Mouse (Mus musculus) adrenal gland, postnatal 25 days (tissue): ENCODE measurements around the gene Gm42417. TPM values are rescaled to one million over a fixed set of nuclear protein-coding genes. Genes with fewer than 3 reads are reported as not detected.

Source experiments
- DNase-seq: peaks from one replicate; pipeline ENCODE4 v3.0.0; 2021; ENCODE audit warnings: mixed read lengths
- long read RNA-seq: library from polyadenylated mRNA; stranded (forward); transcript quantifications from one replicate; pipeline ENCODE4 v2.0.0, GENCODE M21; 2021
- total RNA-seq: library from RNA; stranded (reverse); gene quantifications from 2 replicates; pipeline ENCODE4 v1.2.3, GENCODE M21; 2021

Gene Gm42417
- not detected in 2 replicates for total RNA-seq
- long read RNA-seq, partial matches to known transcripts: 0 of 1 reads
- long read RNA-seq, other reads (novel, unspliced or antisense): 1 of 1 reads

DNA sequence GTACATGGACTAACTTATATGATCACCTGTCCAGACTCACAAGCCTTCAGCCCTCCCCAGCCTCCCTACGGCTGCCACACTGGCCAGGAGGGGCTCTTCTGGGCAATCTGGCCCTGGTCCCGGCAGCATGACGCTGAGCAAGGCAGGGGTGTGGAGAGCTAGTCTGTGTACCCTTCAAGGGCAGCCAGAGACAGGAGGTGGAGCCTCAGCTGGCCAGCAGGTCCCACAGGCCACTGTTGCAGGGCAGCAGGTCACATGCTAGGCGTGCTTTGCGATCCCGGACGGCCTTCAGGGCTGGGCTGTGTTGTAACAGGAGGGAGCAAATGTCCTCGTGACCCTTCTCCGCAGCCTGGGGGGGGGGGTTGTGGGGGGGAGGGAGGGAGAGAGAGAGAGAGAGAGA is at the start of gene Gm42417:
TSS of gene Gm42417 (minus strand) at position 244 of the 400 bp plus-strand sequence.
- peak; percentile 88 for DNase-seq

DNA sequence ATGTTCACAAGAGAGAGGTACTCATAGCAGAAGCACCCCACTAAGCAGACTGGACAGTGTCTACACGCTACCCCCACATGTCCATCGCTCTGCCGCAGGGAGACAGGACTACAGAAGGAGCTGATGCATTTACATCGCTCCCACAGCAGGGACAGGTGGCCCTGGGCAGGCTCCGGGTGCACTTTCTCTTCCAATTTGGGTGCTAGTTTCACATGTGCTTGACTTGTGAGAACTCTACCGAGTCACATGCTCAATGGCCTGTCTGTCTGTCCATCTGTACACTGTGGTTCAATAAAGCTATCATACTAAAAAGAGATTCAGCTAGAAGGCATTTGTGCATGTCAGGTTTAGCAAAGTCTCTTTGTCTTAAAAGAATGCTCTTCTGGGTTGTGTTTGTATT is 48.6 kb upstream of the Gm42417 start:
- no peak for DNase-seq

DNA sequence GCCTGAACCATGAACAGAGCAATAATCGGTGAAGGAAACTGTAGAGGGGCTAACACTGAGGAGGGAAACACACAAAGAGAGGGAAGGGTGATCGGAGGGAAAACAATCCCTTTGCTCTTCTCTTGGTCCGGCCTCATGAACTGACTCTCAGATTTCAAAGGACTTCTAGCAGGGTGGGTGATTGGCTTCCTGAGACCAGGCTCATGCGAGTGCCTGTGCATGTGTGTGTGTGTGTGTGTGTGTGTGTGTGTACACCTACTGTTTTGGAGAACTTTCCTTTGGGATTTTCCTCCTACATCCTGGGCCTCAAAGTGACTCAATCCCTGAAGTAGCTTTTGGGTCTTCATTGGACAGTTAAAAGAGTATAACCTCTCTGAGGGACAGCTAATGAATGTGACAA is 47.1 kb upstream of the Gm42417 start:
- no peak for DNase-seq

DNA sequence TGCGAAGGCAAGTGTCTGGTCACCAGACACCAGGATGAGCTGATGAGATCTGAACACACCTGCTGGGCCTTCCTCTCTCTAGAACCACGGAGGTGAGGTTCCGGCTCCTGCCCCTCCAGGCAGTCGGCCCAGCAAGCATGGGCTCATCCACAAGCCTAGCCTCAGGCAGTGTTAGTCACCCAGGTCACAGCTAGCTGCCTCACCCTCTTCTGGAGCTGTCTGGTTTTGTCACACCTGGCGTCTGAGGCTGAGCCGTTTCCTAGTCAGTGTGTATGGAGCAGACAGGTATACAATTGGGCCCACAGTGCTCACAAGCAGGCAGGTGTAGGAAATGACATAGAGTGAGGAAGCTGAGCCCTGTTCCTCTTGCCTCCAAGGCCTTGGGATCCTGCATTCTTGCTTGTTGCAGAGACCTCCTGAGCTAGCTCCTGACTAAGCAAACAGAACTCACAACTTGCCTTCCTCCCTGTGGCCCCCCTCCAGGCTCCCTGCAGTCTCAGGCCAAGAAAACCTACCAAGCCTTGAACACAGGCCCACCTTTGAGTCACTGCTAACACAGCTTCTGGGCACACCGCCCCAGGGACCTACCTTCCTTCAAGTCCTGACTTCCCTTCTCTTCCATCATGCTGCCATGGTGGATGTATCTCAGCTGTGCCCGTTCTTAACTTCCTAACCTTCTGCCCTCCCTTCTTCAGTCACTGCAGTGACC is 44.3 kb upstream of the Gm42417 start:
- no peak for DNase-seq

DNA sequence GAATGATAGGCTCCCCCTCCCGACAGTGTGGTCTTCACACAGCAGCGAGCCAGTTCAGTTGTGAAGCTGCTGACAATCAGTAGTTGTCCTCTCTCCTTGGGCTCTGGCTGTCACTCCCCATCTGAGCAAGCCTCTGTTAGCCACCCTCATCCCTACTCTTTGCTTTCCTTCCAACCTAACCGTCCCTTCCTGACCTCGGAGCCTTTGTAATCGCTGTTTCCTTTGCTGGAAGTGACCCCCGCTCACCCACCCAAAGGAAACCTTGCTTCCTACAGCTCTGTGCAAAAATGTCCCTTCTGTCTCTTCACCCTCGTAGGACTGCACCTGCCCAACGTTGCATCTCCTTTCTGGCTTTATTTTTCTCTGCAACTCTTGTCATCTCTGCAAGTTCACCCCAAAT is 43.0 kb upstream of the Gm42417 start:
- no peak for DNase-seq

DNA sequence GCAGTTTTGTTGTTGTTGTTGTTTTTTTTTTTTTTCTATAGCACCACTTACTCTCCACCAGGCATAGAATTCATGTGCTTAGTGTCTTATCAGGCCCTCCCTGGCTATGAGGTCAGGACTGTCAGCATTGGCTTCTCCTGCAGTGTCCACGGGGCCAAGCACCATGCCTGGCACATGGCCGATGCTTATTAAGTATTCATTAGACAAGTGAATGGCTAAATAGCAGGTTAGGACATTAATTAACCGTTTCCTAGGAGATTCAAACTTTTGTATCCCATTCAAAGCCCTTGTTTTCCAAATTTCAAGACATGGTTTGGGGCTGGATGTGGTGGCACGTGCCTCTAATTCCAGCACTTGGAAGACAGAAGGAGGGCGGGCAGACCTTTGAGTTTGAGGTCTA is 42.0 kb upstream of the Gm42417 start:
- DNase-seq: no peak

DNA sequence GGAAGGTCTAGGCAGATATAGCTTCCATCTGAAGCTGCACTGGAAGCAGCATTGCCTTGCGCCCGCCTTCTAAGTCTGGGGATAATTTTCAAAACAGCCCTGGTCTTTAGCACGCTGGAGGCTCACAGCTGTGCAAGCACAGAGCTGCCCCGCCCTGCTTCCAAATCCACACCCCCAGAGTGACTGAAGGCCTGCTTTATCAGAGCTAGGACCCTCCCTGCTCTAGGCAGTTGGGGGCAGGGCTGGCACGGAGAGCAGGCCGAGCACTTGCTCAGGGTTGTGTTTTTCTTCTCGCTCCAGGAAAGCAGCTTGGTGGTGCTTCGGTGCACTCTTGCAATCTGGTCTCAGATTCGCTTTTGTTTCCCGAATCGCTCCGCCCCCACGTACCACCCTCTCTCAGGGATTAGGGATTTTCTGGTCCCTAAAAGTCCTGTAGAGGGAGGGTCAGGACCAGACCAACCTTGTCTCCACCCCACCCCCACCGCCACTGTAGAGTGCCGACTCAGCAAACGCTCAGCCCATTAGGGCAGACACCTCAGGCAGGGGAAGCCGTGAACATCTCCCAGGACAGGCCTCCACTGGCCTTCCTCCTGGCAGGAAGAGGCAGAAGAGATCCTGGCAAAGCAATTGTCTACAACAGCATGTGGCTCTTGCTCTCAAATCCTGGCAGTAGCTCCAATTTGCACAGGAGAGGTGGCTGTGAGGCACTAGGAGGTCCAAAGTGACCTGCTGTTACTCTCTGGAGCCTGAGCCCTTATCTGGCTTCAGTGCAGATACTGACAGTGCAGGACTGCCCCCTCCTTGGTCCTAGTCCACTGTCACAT is 41.4 kb upstream of the Gm42417 start:
- DNase-seq: peak; percentile 56

DNA sequence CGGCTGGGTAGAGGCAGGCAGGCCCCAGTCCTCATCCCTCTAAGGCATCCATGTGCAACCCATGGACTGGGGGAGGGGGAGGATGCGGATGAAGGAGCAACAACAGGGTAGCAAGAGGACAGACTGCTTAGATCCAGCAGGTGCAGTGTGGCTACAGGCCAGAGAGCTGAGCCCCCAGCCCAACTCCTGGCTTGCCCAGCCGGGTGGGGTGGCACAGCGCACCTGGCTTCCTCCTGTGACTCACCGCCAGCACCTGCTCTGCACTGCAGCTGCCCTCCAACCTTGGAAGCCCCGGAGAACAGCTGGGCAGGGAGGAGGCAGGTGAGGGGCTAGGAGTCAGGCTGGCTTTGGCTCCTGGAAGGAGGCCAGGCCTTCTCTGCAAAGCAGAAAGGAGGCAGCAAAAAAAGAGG is 40.8 kb upstream of the Gm42417 start:
- DNase-seq: no peak

DNA sequence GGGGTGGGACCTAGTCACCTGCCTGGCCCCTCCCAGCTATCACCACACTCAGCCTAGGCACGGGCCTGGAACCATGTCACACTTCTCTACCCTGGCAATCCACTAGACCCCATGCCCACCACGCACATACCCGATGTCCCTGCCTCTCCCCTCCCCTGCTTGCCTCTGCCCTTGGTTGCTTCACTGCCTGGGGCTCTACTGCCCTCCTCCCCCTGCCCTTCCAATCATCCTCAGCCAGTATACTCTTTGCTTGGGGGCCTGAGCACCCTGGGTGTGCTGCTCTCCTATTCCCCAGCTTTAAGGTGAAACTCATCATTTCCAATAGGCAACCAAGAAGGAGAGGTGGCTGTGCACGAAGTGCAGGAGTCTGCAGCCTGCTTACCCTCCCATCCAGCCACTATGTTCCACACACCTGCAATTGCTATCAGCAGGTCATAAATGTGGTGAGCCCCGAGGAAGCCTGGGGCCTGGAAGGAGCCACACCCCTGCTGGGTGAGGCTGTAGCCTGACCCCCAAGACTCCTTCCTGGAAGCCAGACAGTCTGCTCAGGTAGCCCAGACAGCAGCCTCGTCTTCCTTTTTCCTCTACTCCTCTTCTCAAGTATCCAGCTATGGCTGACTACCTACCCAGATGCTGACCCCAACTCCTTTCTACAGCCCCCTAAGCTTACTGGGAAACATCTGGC is 37.9 kb upstream of the Gm42417 start:
- no peak for DNase-seq

DNA sequence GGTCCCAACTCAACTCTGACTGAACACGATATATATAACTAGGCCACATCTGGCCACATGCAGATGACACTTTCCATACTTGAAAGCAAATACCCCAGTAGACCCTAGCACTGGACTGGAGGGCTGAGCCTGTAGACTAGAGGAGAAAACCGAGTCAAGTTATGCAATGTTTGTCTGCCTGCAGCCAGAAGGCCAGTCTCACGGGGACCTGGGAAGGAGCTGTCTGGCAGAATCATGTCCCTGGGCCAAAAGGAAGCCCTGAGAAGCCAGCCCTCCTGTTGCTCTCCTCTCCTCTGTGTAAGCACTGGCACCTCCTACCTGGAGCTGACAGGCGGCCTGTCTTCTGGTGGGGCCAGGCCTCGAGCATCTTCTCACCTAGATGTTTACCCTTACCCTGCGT is 36.1 kb upstream of the Gm42417 start:
- no peak for DNase-seq

DNA sequence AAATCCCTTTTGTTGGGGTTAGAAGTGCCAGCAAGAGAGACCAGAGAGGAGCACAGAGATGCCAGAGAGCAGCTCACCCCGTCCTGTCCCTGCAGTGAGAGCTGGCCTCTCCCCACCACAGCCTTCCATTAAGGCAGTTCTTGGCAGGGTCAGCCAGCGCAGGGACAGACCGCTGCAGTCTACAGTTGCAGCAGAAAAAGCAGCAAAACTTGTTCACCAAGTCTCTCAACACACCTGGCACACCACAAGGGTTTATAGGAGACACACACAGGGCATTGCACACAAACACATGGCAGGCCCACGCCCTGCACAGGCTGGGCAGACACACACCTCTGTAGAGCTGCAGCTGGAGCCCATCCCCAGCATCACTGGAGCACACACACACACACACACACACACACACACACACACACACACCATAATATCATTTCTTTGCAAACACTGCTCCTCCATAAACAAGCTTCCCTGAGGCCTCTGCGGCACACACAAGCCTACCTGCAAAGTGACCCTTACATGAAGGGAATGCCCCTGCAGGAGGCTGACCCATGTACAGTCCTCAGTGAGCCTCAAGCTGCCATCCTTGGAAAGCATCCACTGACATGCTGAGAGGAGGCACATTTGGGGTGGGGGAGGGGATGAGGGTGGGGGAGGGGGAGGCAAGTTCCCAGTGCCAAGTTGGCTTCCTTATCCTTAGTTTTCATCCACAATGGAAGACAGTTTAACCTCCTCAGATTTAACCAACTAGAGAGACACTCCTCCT is 35.1 kb upstream of the Gm42417 start:
- DNase-seq: no peak

DNA sequence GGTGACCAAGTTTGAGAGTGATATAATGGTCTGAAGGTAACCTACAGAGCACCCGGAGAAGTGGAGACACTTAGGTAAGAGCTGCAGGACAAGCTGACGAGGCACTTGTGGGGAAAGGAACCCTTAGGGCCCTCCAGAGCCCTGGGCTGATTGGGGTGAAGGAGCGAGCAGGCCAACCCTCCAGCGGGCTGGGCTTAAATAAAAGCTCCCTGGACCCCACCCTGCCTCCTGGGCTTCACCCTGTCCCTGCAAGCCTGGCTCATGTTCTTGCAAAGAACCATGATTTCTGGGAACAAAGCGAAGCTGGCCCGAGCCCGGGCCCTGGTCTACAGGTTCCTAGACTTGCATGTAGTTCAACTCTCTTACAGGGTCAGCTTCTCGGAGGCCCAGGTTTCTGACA is 34.3 kb upstream of the Gm42417 start:
- DNase-seq: no peak

DNA sequence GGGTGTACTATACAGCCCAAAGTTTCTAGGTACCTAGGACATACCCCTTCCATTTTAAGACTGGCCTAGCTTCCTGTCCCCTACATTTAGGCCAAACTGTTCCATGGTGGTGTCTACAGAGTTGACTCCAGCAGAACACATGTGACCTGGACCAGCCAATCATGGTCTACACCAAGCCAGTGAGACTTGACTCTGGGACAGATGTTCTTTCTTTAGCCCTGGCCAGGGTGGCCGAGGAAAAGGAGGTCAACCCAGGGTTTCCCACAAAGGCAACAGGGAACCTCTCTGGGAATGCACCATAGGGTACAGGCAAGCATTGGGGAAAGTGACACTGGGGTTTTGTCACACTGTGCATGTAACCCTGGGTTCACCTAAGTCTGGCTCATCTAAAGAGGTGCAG is 33.5 kb upstream of the Gm42417 start:
- no peak for DNase-seq

DNA sequence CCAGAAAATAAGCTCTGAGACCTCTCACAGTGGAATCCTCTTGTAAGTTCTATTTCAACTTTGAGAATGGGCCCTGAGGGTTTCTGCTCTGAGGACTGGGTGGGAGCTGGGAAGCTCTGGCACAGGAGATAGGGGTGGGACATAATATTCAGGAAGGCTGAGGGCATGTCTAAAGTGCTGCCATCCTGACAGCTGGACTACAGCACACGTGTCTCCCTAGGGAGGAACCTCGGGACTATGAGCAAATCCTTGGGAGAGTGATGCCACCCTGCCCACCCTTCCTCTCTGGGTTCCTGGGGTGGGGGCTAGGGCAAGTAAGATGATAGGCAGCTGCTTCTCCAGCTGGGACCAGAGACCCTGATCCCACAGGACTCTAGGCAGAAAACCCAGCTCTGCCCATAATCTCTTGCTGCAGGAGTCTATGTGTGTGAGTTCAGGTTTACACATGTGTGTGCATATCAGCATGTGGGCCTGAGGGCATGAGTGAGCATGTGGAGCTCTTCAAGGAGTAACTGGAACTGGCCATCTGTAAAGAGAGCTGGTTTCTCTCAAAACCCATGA is 33.0 kb upstream of the Gm42417 start:
- no peak for DNase-seq

DNA sequence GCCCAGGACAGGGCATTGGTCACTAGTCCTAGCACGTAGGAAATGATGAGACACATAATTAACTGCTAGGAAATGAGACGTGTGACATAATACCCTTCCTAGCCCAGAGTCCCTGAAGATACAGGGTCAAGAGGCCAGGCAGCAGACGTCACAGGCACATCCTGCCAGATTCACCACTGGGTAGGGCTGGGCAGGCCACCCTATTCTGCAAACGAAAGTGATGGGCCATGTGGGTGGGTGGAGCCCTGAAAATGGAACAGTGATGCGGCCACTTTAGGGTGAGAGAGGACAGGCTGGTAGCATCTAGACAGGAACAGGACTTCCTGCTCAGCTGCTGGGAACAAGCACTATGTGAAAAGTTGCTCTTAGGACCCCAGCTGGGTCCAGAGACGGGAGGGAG is 32.4 kb upstream of the Gm42417 start:
- DNase-seq: peak; percentile 66

DNA sequence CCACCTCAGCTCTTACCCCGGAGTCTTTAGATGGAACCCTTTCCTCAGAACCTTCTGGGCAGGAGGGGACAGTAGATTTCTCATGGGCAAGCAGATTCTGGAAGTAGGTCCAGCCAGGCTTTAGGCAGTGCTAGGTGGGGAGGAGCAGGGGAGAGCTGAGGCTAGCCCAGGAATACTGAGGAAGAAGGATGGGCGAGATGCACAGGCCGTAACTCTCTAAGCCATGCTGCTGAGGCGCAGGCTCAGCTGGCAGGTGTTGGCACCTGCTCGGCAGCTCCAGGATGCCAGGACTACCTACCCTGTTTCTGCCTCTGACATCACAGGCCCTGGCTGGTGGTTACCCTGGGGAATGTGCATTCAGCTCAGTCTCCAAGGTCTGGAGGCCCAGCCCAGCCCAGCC is 31.1 kb upstream of the Gm42417 start:
- no peak for DNase-seq

DNA sequence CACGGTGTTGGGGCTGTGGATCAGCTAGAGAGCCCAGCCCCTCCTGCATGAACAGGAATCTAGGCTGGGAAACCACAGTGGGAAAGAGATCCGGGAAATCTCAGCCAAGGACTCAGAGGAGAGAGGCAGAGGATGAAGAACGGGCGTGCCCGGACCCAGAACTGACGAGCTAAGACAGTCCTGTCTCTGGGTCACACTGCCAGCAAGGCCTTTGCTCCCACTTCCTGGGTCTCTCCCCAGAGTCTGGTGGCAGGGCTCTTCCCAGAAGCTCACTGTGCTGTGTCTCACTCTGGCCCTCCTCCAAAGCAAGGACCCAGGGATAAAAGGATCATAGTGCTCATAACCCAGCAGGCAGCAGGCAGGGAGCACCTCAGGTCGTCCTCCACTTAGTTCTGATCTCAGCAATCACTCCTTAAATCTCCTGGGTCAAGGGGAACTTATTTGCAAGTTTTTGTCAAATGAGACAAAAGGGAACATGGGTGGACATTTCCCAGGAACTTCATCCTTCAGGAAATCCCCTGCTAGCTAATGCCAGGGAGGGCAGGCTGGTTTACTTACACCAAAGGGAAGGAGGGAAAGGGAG is 30.6 kb upstream of the Gm42417 start:
- DNase-seq: no peak

DNA sequence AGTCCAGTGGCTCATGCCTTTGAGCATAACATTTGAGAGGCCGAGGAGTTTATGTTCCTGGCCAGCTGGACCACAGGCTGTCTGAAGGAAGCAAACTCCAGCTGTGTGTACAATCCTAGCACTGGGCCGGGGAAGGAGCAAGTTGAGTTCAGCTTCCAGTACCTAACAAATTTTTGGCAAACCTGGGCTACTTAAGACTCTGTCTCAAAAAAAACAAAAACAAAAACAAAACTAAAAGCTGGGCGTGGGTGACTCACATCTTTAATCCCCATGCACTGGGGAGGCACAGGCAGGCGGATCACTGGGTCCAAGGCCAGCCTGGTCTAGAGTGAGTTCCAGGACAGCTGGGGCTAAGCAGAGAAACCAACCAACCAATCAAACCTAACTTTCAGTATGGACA is 29.5 kb upstream of the Gm42417 start:
- DNase-seq: peak; percentile 37

DNA sequence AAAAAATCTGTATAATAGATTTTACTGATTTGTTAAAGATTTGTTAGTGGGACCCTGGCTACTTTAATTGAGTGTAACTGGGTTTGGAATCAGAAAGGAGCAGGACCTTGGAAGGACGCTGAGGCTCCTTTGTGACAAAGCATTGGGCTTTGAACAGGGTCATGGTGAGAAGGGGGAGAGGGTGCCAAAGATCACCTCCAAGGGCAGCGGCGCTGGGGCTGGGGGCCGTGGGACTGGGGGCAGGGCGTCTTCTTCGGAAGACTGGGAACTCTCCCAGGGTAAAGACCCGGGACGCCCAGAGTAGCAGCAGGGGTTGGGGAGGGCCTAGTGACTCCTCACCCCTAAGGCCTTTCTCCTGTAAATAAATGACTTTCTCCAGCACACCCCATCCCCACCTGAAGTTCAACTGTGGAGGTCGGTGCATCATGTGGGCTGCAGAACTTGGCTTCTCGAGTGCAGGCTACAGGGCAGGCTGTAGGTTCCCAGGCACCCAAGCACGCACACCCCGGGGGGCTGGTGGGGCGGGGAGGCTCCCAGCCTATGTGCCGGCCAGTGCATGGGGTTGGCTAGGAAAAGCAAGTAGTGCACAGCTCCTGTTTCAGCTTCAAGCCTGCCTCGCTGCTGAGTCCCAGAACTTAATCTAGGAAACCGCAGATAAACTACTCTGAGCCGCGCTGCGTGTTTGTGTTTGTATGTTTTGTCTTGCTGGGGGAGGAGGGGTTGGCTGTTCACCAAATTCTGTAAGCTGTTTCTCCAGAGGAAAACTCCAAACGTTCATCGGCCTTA is 28.8 kb upstream of the Gm42417 start:
- no peak for DNase-seq

DNA sequence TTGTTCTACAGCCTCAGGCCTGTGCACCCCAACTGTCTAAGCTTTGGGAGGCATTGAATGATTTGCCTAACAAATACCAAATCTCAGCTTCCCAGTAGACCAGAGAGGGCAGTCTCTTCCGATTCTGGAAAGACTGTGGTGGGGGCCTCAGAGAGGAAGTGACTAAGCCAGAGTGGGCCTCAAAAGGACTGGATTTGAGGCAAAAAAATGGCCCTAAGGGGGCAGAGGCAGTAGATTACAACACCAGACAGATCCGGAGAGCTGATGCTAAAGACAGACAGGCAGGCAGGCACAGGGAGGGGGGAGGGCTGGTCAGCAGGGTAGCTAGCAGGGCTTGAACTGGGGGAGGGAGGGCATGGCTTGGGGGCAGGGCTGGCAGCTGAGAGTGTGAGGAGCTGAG is 27.2 kb upstream of the Gm42417 start:
- no peak for DNase-seq

DNA sequence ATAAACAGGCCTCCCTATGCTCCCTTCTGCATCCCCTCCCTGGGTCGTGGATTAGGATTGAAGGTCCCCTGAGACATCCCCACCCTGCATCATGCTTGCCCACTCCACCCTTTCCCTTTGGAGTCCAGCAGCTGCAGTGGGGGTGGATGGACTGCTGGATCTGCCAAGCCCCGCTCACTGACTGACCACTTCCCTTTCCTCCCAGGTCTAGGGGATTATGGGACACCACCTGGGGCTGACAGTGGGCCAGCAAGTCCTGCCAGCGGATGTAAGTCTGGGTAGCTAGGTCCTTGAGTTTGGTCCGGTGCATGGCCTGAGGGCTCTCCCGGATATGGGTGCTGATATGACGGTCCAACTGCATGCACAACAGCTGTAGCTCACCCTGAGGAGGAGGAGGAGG is 24.9 kb upstream of the Gm42417 start:
- no peak for DNase-seq
